Mouse (Mus musculus) midbrain, embryonic 14.5 days (tissue): Measurements from ENCODE around the gene Neurod2. TPM values are rescaled to one million over a fixed set of nuclear protein-coding genes. Genes with fewer than 3 reads are reported as not detected.

Experiments used
- ATAC-seq: fragments of 200-750 bp; cut with Nextera tagmentation; 2 replicates; pipeline ENCODE4 v1.8.0; 2017; ENCODE audit warnings: moderate number of reproducible peaks, moderate library complexity; ENCODE audit not compliant: low FRiP score, low TSS enrichment
- DNase-seq: peaks from one replicate; pipeline ENCODE4 v3.0.0-alpha.2; 2015
- H3K27ac ChIP-seq: fragments of 300-500 bp; sonication (generic); replicated peaks from 2 replicates; pipeline ENCODE4 v1.5.1; 2014; ENCODE audit warnings: mild to moderate bottlenecking, low read depth, low read length, moderate library complexity
- H3K27me3 ChIP-seq: fragments of 300-500 bp; sonication (generic); 2 replicates; pipeline ENCODE4 v1.6.1; 2014; ENCODE audit warnings: low read length, control low read depth, mixed read lengths; ENCODE audit not compliant: control insufficient read depth, insufficient read depth
- H3K36me3 ChIP-seq: fragments of 300-500 bp; sonication (generic); 2 replicates; pipeline ENCODE4 v1.6.1; 2014; ENCODE audit warnings: low read length, control low read depth; ENCODE audit not compliant: control insufficient read depth, insufficient read depth
- H3K4me1 ChIP-seq: fragments of 300-500 bp; sonication (generic); 2 replicates; pipeline ENCODE4 v1.6.1; 2014; ENCODE audit warnings: mild to moderate bottlenecking, antibody characterized with exemption, low read length, control low read depth; ENCODE audit not compliant: control insufficient read depth, insufficient read depth
- H3K4me2 ChIP-seq: fragments of 300-500 bp; sonication (generic); 2 replicates; pipeline ENCODE4 v1.6.1; 2014; ENCODE audit warnings: mild to moderate bottlenecking, low read length, moderate library complexity
- H3K4me3 ChIP-seq: fragments of 300-500 bp; sonication (generic); replicated peaks from 2 replicates; pipeline ENCODE4 v1.5.1; 2014; ENCODE audit warnings: low read depth, low read length
- H3K9ac ChIP-seq: fragments of 300-500 bp; sonication (generic); replicated peaks from 2 replicates; pipeline ENCODE4 v1.6.1; 2014; ENCODE audit warnings: mild to moderate bottlenecking, low read length, moderate library complexity
- H3K9me3 ChIP-seq: fragments of 300-500 bp; sonication (generic); 2 replicates; pipeline ENCODE4 v1.6.1; 2016; ENCODE audit warnings: low read length, control low read depth, mixed read lengths; ENCODE audit not compliant: control insufficient read depth
- WGBS: fragments of 180-500 bp; shearing (Covaris S2); extraction: QIAGEN DNeasy Blood & Tissue Kit; methylation state at CpG from one replicate; pipeline ENCODE4 v1.1.7; 2014; 5-methylcytosine and 5-hydroxymethylcytosine counted together
- polyA plus RNA-seq: library from polyadenylated mRNA; unstranded; fragments of >200 nt; fragmentation: Nextera tagmentation; extraction: Ambion mirVana; gene quantifications from 2 replicates; pipeline ENCODE4 v1.2.1, GENCODE M21; 2014

Neurod2 gene
- polyA plus RNA-seq, 1 experiment from 2014 or later, result 10.9 TPM

DNA sequence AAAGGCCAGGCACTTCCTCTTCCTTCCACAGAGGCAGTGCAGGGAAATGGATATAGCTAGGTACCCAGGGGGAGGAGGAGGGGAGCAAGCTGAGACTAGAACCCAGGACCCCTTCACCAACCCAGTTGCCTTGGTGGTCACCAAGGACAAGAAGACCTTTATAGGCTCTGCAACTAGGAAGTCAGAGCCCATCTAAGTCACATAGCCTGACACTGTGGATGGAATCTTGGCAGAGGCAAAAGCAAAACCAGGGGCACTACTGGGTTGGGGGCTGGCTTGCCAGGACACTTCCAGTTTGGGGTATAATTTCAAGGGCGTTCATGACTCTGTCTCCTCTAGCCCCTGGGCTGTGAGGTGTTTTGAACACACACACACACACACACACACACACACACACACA, 2.0 kb upstream of the Neurod2 start:
- ATAC-seq, result no peak
- 87% methylated on average over 1 of the region's 1 CpGs for WGBS
- no peak overlapping the region for H3K27ac ChIP-seq

DNA sequence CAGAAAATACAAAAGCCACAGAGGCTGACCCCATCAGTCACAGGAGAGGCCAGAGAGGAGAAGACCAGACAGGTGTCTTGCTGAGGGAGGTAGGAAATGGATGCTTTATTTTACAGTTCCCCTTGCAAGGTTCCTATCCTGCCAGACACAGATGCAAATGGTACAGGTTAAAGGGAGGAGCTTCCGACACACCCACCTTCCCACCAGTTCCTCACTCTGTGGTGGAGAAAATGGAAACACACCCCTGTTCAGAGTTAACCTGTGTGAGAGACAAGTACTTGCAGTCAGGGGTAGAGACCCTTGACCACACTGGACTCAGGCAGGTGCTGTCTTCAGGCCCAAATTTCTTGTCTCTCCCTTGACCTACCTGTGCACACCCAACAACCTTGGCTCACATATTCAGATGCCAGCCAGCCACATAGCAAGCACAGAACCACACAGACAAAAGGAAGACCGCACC, 1.3 kb upstream of the Neurod2 start:
- Histone ChIP-seq H3K9ac (no peak overlapping the region), H3K4me1 (peaks cover 17% of the 10 kb centered on the region; the same call in 1 of the 2 replicates), H3K4me2 (no peak overlapping the region), H3K27ac (no peak overlapping the region; the same call in 1 of the 2 replicates), H3K4me3 (no peak overlapping the region), H3K36me3 (no peaks in the 10 kb centered on the region), H3K9me3 (no peaks in the 10 kb centered on the region), H3K27me3 (peaks cover 91% of the 10 kb centered on the region)
- 59% methylated on average over 2 of the region's 2 CpGs for WGBS
- ATAC-seq (no peak), DNase-seq (no peak)

More for the DNA sequence above, 2.0 kb upstream of the Neurod2 start:
- H3K9me3 ChIP-seq, result no peaks in the 10 kb centered on the region
- no peak for DNase-seq
- peaks cover 17% of the 10 kb centered on the region; the same call in 1 of the 2 replicates for H3K4me1 ChIP-seq
- no peaks in the 10 kb centered on the region for H3K36me3 ChIP-seq
- peaks cover 93% of the 10 kb centered on the region for H3K27me3 ChIP-seq
- no peak overlapping the region for H3K4me3 ChIP-seq
- no peak overlapping the region for H3K4me2 ChIP-seq
- no peak overlapping the region for H3K9ac ChIP-seq

DNA sequence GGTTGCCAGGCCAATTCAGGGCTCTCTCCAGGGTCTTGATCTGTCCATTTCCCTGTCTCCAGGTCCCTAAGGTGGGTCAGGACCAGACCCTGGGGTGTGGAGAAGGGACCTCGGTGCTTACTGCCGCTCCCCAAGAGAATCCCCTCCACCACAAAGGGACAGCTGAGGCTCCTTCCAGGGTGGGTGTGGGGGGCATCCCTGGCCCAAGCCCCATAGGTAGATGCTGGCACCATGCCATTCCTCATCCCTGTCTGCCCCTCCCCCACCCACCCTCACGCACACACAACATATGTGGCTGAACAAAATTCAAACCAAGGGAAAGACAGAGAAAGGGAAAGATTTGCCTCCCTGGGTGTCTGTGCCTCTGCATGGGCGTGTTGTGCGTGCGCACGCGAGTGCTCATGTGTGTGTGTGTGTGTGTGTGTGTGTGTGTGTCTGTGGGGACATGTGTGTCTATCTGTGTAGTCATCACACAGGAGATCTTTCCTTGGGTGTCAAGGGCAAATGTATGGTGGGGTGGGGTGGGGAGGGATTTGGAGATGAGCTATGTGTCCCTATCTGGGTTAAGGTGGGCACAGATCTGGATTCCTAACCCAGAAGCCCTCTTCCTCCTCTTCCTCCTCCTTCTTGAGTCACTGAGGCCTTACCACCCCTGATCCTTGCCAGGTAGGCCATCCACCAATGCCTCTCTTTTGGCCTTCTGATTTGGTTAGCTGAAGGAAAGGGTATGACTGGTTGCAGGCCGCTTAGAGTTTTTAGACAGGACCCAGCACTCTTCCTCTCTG, 704 bp upstream of the Neurod2 start:
- ATAC-seq (0 out of 2 replicates have a peak, but pooled peaks have one; percentile 35), DNase-seq (peak; percentile 45)
- H3K4me3 ChIP-seq, result no peak overlapping the region
- no peaks in the 10 kb centered on the region for H3K36me3 ChIP-seq
- no peaks in the 10 kb centered on the region for H3K9me3 ChIP-seq
- H3K27me3 ChIP-seq, result peaks cover 91% of the 10 kb centered on the region
- peaks cover 17% of the 10 kb centered on the region; the same call in 1 of the 2 replicates for H3K4me1 ChIP-seq
- H3K4me2 ChIP-seq, result peak overlapping the region; percentile 12; the same call in 1 of the 2 replicates
- no peak overlapping the region for H3K9ac ChIP-seq
- peak overlapping the region; percentile 57 for H3K27ac ChIP-seq
- WGBS, result 32% methylated on average over 9 of the region's 9 CpGs

DNA sequence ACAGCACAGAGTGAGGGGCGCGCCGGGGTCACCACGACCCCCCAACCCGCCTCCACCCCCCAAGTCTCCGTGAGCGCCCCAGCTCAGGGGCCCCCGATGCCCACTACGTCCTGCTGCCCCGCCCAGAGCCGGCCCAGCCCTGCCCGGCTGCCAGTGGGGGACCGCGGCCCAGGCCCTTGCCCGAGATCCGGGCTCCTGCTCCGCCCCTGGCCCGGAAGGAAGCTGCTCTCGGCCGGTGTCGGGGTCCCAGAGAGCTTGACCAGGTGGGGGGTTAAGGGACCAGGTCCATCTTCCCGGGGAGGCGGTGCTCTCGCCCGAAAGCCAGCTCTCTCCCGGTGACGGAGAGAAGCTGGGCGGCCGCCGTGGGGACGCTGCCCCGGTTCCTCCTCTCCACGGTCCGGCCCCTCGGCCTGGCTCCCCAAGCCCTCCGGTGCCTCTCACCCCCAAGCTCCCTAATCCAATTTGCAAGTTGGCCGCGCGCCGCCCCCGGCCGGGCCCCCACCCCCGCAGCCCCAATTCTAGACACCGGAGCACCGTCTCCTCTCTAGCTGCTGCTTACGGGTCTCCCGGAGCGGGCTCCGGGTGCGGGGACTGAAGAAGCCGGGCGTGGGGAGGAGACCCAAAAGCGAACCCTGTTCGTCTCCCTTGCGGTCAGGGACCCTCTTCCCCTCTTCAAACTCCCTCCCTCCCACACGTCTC, 928 bp downstream of the Neurod2 start:
- H3K36me3 ChIP-seq, result no peaks in the 10 kb centered on the region
- WGBS, result 1% methylated on average over 56 of the region's 56 CpGs
- no peaks in the 10 kb centered on the region for H3K9me3 ChIP-seq
- DNase-seq, result peak; percentile 47
- H3K4me1 ChIP-seq, result peaks cover 8% of the 10 kb centered on the region; the same call in 1 of the 2 replicates
- H3K4me2 ChIP-seq, result peak overlapping the region; percentile 50
- H3K4me3 ChIP-seq, result peak overlapping the region; percentile 37
- peak overlapping the region; percentile 66 for H3K27ac ChIP-seq
- no peak for ATAC-seq
- H3K9ac ChIP-seq, result peak overlapping the region; percentile 57
- peaks cover 91% of the 10 kb centered on the region for H3K27me3 ChIP-seq

DNA sequence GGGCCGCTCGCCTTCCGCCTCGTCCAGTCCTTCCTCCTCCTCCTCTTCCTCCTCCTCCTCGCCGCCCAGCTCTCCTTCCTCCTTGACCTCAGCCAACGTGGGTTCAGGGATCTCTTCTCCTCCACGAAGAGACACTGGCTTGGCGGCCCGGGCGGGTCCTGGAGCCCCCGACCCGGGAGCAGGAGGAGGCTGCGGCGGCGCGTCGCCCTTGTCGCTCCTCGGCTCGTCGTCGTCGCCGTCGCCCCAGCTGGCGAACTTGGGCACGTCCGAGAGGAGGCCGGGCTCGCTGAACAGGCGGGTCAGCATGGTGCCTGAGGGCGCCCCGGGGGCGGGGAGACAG, 1.4 kb downstream of the Neurod2 start:
- DNase-seq, result peak; percentile 40
- H3K27me3 ChIP-seq, result peaks cover 91% of the 10 kb centered on the region
- peak overlapping the region; percentile 50 for H3K4me2 ChIP-seq
- no peaks in the 10 kb centered on the region for H3K36me3 ChIP-seq
- ATAC-seq, result no peak
- no peaks in the 10 kb centered on the region for H3K9me3 ChIP-seq
- H3K4me3 ChIP-seq, result peak overlapping the region; percentile 37
- H3K4me1 ChIP-seq, result peaks cover 8% of the 10 kb centered on the region; the same call in 1 of the 2 replicates
- peak overlapping the region; percentile 66 for H3K27ac ChIP-seq
- H3K9ac ChIP-seq, result peak overlapping the region; percentile 57
- 2% methylated on average over 35 of the region's 35 CpGs for WGBS

DNA sequence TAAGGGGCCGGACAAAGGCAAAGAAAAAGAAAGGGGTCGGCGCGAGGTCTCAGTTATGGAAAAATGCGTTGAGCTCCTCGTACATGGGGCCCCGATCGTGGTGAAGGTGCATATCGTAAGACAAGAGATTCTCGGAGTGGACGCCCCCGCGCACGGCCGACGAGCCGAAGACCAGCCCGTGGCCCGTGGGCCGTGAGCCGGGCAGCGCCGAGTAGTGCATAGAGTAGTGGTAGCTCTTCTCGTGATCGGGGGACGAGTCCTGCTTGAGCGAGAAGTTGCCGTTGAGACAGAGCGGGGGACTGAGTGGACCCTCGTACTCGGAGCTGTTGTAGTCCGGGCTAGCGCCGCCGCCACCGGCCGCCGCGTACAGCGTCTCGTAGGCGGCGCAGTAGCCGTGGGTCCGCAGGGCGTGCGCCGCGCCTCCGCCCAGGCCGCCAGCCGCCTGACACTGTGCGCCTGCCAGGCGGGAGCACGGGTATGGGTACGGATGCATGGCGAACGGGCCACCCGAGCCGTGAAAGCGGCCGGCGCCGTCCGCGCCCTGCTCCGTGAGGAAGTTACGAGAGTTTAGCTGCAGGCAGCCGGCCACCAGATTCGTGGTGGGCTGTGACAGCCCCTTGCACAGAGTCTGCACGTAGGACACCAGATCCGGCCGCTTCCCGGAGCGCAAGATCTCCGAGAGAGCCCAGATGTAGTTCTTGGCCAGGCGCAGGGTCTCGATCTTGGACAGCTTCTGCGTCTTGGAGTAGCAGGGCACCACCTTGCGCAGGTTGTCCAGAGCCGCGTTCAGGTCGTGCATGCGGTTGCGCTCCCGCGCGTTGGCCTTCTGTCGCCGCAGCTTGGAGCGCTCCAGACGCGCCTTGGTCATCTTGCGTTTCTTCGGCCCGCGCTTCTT, 2.1 kb downstream of the Neurod2 start:
- Histone ChIP-seq H3K36me3 (no peaks in the 10 kb centered on the region), H3K9me3 (no peaks in the 10 kb centered on the region), H3K4me2 (peak overlapping the region; percentile 50), H3K4me1 (peaks cover 8% of the 10 kb centered on the region; the same call in 1 of the 2 replicates), H3K27ac (peak overlapping the region; percentile 66), H3K27me3 (peaks cover 91% of the 10 kb centered on the region), H3K4me3 (peak overlapping the region; percentile 37), H3K9ac (peak overlapping the region; percentile 57)
- WGBS, result under 1% methylated on average over 97 of the region's 97 CpGs
- ATAC-seq, result no peak
- peak; percentile 46 for DNase-seq

DNA sequence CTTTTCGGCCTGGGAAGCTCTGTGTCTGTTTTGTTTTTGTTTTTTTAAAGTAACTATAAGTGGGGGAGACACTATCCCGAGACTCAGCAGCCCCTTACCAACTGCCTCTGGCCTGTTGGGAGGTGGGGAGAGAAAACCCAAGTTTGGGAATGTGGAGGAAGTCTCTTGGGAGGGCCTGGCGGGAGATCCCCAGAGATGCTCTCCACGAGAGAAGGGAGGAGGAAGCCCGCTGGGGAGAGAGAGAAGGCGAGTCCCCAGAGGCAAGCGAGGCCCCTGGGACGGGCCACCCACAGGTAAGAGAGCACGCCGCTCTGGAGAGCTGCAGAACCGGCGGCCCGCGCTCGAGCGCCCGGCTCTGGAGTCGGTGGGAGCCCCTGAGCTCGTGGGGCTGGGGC, 2.7 kb downstream of the Neurod2 start:
- WGBS, result 1% methylated on average over 19 of the region's 19 CpGs
- peak overlapping the region; percentile 37 for H3K4me3 ChIP-seq
- H3K36me3 ChIP-seq, result no peaks in the 10 kb centered on the region
- DNase-seq, result no peak
- no peak for ATAC-seq
- peaks cover 92% of the 10 kb centered on the region for H3K27me3 ChIP-seq
- H3K4me2 ChIP-seq, result peak overlapping the region; percentile 50
- H3K4me1 ChIP-seq, result peaks cover 8% of the 10 kb centered on the region; the same call in 1 of the 2 replicates
- H3K9ac ChIP-seq, result peak overlapping the region; percentile 12; the same call in 1 of the 2 replicates
- no peaks in the 10 kb centered on the region for H3K9me3 ChIP-seq
- peak overlapping the region; percentile 37; the same call in 1 of the 2 replicates for H3K27ac ChIP-seq

DNA sequence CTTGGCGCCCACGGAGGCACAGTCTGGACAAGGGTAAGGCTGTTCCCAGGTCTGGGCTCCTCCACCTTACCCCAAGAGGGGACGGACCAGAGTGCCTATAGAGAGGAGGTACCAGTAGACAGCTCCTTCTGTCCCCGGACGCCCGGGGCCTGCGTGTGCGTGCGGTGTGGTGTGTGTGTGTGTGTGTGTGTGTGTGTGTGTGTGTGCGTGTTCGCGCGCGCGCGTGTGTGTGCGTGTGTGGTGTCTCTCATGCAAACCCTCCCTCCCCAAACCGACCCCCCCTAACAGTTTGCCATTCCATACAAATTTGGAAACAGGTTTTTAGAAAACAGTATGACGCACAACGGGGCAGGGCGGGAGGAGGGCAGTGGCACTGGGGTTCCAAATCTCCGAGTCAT, 3.6 kb downstream of the Neurod2 start:
- no peak for ATAC-seq
- peak overlapping the region; percentile 8; the same call in 1 of the 2 replicates for H3K4me3 ChIP-seq
- WGBS, result 3% methylated on average over 20 of the region's 22 CpGs
- H3K27ac ChIP-seq, result no peak overlapping the region
- H3K4me1 ChIP-seq, result peaks cover 8% of the 10 kb centered on the region; the same call in 1 of the 2 replicates
- H3K27me3 ChIP-seq, result peaks cover 92% of the 10 kb centered on the region
- H3K36me3 ChIP-seq, result no peaks in the 10 kb centered on the region
- DNase-seq, result no peak
- no peaks in the 10 kb centered on the region for H3K9me3 ChIP-seq
- peak overlapping the region; percentile 16 for H3K4me2 ChIP-seq
- no peak overlapping the region for H3K9ac ChIP-seq
